Mouse (Mus musculus) right cerebral cortex, postnatal 36 days (tissue): ENCODE measurements around the gene Sapcd1.
"Not testable (repeated sequence)": the region's sequence is repeated elsewhere in the genome, so short reads cannot be mapped to it uniquely, and the experiment has no call there.

Source experiments
- DNase-seq, 2 experiments: peaks; one replicate each; pipeline ENCODE4 v3.0.0; 2022; ENCODE audit warnings: low spot score in 2 of 2, mixed read lengths in 1 of 2

The Sapcd1 gene

GRCm38 (mm10) chr17:35007387-35007991, 20.3 kb downstream of the Sapcd1 start:
- DNase-seq = no peak

GRCm38 (mm10) chr17:35005902-35006301, 21.9 kb downstream of the Sapcd1 start:
- not testable (repeated sequence) for DNase-seq

DNA sequence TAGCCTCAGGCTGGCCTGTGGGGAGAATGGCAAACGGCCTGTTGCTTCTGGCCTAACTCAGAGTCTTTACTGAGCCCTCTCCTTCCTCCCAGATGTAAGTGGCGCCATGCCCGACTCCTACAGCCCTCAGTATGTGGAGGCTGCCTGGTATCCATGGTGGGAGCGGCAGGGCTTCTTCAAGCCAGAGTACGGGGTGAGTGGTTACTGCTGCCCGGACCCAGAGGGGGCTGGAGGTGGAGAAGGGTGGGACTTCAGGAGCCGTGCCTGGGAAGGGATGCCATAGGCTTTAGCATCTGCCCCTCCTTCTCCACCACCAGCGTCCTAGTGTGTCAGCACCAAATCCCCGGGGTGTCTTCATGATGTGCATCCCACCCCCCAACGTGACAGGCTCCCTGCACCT, 22.7 kb downstream of the Sapcd1 start:
- no peak for DNase-seq

- no peak for DNase-seq
Measured at GRCm38 (mm10) chr17:35004075-35004717, 23.6 kb downstream of the Sapcd1 start.

GRCm38 (mm10) chr17:35003022-35003838, 24.6 kb downstream of the Sapcd1 start:
- DNase-seq = no peak

DNA sequence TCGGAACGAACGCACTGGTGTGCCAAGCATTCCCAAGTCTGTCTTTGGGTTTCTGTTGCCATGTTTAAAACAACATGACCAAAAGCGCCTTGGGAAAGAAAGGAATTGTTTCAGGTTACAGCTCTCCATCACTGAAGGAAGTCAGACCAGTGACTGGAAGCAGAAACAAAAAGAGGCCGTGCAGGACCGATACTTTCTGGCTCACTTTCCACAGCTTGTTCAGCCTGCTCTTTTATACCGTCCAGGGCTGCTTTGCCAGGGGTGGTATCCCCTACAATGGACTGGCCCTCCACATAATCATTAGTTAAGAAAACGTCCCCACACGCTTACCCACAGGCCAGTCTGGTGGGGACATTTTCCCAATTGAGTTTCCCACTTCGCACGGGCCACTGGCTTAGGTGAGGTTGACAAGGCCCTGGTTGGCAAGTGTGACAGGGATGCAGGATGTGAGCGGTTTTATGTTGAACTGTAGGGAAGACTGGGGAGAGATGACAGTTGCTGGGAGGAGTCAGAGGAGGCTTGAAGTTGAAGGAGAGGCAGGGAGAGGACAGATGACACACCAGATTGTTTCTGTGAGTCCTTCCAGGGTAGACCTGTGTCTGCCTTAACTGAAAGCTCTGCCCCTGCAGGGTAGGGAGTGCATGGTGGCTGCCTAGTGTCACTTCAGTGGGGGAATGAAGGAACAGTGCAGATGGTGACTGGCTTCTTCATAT, 25.5 kb downstream of the Sapcd1 start:
- no peak for DNase-seq

GRCm38 (mm10) chr17:35001452-35002152, 26.2 kb downstream of the Sapcd1 start:
- peak in 1 of 2 experiments; percentile 21 for DNase-seq

GRCm38 (mm10) chr17:35000717-35001451, 26.9 kb downstream of the Sapcd1 start, which contains the start of gene Vars:
Gene Vars (plus strand): TSS chr17:35000987.
- peak; percentile 61 to 73 for DNase-seq

- not testable (repeated sequence) for DNase-seq
Measured at GRCm38 (mm10) chr17:34999871-35000716, 27.7 kb downstream of the Sapcd1 start.

DNA sequence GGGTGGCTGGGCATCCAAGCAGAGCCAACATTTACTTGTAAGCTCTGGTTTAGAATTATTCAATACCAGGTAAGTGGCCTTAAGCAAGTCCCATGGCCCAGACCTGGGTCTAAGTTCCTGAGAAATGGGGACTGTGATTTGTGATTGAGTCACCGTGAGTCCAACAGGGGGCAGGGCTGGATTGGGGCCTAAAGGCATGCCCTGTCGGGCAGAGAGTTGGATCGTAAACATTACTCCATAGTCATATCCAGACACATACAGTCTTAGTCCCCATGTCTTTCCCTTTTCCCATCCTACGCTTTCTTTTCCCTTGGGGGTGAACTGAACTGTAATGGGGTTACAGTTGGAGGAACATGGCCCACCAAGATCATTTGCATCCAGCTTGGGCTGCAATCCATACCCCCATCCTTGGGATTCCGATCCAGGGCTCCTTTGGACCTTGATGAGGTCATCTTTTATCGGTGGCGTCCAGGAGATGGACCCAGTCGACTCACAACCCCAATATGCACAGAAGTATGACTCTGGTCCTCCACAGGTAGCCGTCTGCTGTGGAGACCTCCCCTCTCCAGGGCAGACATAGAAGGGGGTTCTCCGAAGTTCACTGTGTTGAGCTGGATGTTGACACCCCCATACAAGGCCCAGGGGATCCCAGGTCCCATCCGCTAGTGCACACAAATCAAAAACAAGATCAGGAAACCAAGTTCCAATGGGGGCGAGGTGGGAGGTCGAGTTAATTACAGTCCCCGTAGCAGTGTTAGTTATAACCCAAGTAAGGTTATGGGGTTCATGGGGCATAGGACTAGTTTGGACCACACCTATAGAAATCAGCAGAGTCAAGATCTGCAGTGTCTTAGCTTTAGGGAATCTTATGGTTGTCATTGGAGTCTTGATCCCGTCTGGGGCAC, 29.0 kb downstream of the Sapcd1 start:
- DNase-seq = no peak

- no peak for DNase-seq
Measured at GRCm38 (mm10) chr17:34997142-34997483, 30.7 kb downstream of the Sapcd1 start.

GRCm38 (mm10) chr17:34996411-34997141, 31.2 kb downstream of the Sapcd1 start:
- no peak for DNase-seq

GRCm38 (mm10) chr17:34995927-34996326, 31.9 kb downstream of the Sapcd1 start:
- DNase-seq = not testable (repeated sequence)

GRCm38 (mm10) chr17:34995192-34995591, 32.6 kb downstream of the Sapcd1 start:
- not testable (repeated sequence) for DNase-seq

DNA sequence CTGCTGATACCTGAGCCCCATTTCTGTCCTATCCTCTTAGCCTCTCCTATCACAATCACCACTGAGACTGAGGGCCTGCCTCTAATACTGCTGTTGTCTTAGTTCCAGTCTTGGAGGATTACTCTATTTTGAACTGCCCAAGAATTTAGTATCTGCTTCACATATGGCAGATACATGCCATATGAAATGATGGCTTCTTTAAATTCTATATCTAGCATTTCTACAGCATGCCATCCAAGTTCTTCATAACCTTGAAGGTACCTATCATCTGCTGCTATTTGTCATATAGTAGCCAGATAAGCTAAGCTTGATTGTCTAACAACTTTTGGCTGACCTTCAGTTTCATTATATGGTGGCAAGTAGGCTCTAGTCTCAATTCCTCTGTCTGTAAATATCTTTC, 33.1 kb downstream of the Sapcd1 start:
- DNase-seq = no peak

- no peak for DNase-seq
Measured at GRCm38 (mm10) chr17:34984218-34984617, 43.6 kb downstream of the Sapcd1 start.

- no peak for DNase-seq
Measured at GRCm38 (mm10) chr17:34982328-34982727, 45.5 kb downstream of the Sapcd1 start.

GRCm38 (mm10) chr17:34981690-34982180, 46.1 kb downstream of the Sapcd1 start, which contains the start of gene Lsm2:
Gene Lsm2 (plus strand): TSS chr17:34981862.
- peak; percentile 89 to 91 for DNase-seq
